Mouse (Mus musculus): Measurements from ENCODE around the gene Fam50b. TPM values are rescaled to one million over a fixed set of nuclear protein-coding genes. Genes with fewer than 3 reads are reported as not detected.

Gene Fam50b
- polyA plus RNA-seq (2015; fragmentation: Nextera tagmentation; extraction: Ambion mirVana), result not detected in 2 replicates

DNA sequence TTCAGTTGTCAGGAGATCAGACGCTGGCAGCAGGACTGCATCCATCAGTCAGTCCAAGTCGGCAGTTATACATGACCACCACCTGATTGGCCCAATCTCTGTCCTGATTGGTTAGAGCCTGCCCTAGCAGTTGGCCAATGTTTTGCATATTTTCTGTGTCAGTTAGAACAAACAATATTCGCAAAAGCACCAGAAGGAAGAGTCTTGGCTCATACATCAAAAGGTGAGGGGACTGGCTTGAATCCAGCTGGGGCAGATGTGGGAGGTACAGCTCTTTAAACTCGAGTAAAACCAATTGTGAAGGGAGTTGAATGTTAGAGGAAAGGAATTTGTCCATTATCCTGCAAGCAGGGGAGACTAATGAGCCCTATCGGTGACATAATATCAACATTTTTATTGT is at the start of gene Fam50b:
Gene Fam50b (plus strand): TSS at position 165 of the 400 bp plus-strand sequence.
- H3K27me3 ChIP-seq (replicated peaks), result no peaks in the 10 kb centered on the region
- H3K4me2 ChIP-seq, result no peak within 1 kb of the TSS
- WGBS, result 31% methylated on average over 5 of the region's 5 CpGs
- no peaks in the 10 kb centered on the region for H3K4me1 ChIP-seq
- no peaks in the 10 kb centered on the region for H3K9me3 ChIP-seq
- peak; percentile 39; the same call in 1 of the 2 replicates for ATAC-seq (ENCODE audit: insufficient read depth, low FRiP score, low read depth)
- no peaks in the 10 kb centered on the region for H3K36me3 ChIP-seq
- H3K9ac ChIP-seq, result no peak within 1 kb of the TSS
- no peak within 1 kb of the TSS for H3K27ac ChIP-seq
- H3K4me3 ChIP-seq (replicated peaks), result no peak within 1 kb of the TSS

- no peaks in the 10 kb centered on the region for H3K9me3 ChIP-seq
- no peak overlapping the region for H3K4me2 ChIP-seq
- no peak for ATAC-seq (ENCODE audit: insufficient read depth, low FRiP score, low read depth)
- H3K4me3 ChIP-seq (replicated peaks), result no peak overlapping the region
- H3K4me1 ChIP-seq, result no peaks in the 10 kb centered on the region; the same call in 1 of the 2 replicates
- WGBS, result 74% methylated on average over 7 of the region's 7 CpGs
- H3K27me3 ChIP-seq (replicated peaks), result no peaks in the 10 kb centered on the region
- no peaks in the 10 kb centered on the region for H3K36me3 ChIP-seq
- H3K9ac ChIP-seq, result no peak overlapping the region
- H3K27ac ChIP-seq, result no peak overlapping the region
Measured at GRCm38 (mm10) chr13:34685008-34685765, 49.5 kb upstream of the Fam50b start.

DNA sequence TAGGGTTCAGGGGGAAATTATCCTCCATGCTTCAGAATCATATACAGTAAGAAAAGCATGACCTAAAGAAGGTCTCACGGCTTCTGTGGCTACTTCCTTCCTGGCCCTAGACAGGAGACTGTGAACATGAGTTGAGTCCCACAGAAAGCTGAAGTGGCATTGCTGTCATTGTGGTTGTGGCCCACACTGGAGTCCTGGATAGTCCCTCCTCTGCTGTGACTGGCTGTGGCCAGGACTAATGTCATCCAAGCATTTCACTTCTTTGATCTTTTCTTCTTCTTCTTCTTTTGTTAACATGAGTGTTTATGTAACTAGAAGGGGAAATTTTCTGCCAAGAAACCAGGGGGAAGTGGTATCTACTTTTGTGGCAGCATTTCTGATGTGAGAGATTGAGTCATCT is 43.6 kb upstream of the Fam50b start:
- Histone ChIP-seq H3K27ac (no peak overlapping the region), H3K9ac (no peak overlapping the region), H3K4me3 (replicated peaks) (no peak overlapping the region), H3K4me2 (no peak overlapping the region), H3K36me3 (no peaks in the 10 kb centered on the region), H3K27me3 (replicated peaks) (no peaks in the 10 kb centered on the region), H3K9me3 (no peaks in the 10 kb centered on the region), H3K4me1 (no peaks in the 10 kb centered on the region)
- WGBS, result 68% methylated on average over 1 of the region's 1 CpGs
- no peak for ATAC-seq (ENCODE audit: insufficient read depth, low FRiP score, low read depth)

- Histone ChIP-seq H3K9me3 (no peaks in the 10 kb centered on the region), H3K9ac (no peak overlapping the region), H3K36me3 (no peaks in the 10 kb centered on the region), H3K27ac (no peak overlapping the region), H3K4me3 (replicated peaks) (no peak overlapping the region), H3K4me2 (no peak overlapping the region), H3K4me1 (no peaks in the 10 kb centered on the region), H3K27me3 (replicated peaks) (no peaks in the 10 kb centered on the region)
- ATAC-seq (ENCODE audit: insufficient read depth, low FRiP score, low read depth), result no peak
- WGBS, result 50% methylated on average over 6 of the region's 6 CpGs
Measured at GRCm38 (mm10) chr13:34693111-34693510, 41.5 kb upstream of the Fam50b start.

- 74% methylated on average over 7 of the region's 7 CpGs for WGBS
Measured at GRCm38 (mm10) chr13:34696734-34697332, 37.8 kb upstream of the Fam50b start.

GRCm38 (mm10) chr13:34700091-34700490 is 34.6 kb upstream of the Fam50b start:
- Histone ChIP-seq H3K27me3 (replicated peaks) (no peaks in the 10 kb centered on the region), H3K36me3 (no peaks in the 10 kb centered on the region), H3K27ac (no peak overlapping the region), H3K9me3 (no peaks in the 10 kb centered on the region), H3K4me2 (no peak overlapping the region), H3K4me3 (replicated peaks) (no peak overlapping the region), H3K9ac (no peak overlapping the region), H3K4me1 (no peaks in the 10 kb centered on the region)
- no peak for ATAC-seq (ENCODE audit: insufficient read depth, low FRiP score, low read depth)
- 62% methylated on average over 2 of the region's 2 CpGs for WGBS

More at GRCm38 (mm10) chr13:34696734-34697332, 37.8 kb upstream of the Fam50b start:
- H3K27me3 ChIP-seq (replicated peaks), result no peaks in the 10 kb centered on the region
- no peak overlapping the region for H3K4me2 ChIP-seq
- no peaks in the 10 kb centered on the region for H3K4me1 ChIP-seq
- H3K27ac ChIP-seq, result no peak overlapping the region
- ATAC-seq (ENCODE audit: insufficient read depth, low FRiP score, low read depth), result no peak
- no peak overlapping the region for H3K9ac ChIP-seq
- H3K4me3 ChIP-seq (replicated peaks), result no peak overlapping the region
- H3K9me3 ChIP-seq, result no peaks in the 10 kb centered on the region
- H3K36me3 ChIP-seq, result no peaks in the 10 kb centered on the region

GRCm38 (mm10) chr13:34700630-34701029 is 34.0 kb upstream of the Fam50b start:
- no peaks in the 10 kb centered on the region for H3K36me3 ChIP-seq
- H3K27ac ChIP-seq, result no peak overlapping the region
- H3K27me3 ChIP-seq (replicated peaks), result no peaks in the 10 kb centered on the region
- H3K9ac ChIP-seq, result no peak overlapping the region
- no peaks in the 10 kb centered on the region for H3K9me3 ChIP-seq
- H3K4me1 ChIP-seq, result no peaks in the 10 kb centered on the region
- H3K4me3 ChIP-seq (replicated peaks), result no peak overlapping the region
- ATAC-seq (ENCODE audit: insufficient read depth, low FRiP score, low read depth), result no peak
- 70% methylated on average over 1 of the region's 1 CpGs for WGBS
- H3K4me2 ChIP-seq, result no peak overlapping the region

- no peaks in the 10 kb centered on the region for H3K36me3 ChIP-seq
- H3K4me2 ChIP-seq, result no peak overlapping the region
- H3K9ac ChIP-seq, result no peak overlapping the region
- ATAC-seq (ENCODE audit: insufficient read depth, low FRiP score, low read depth), result no peak
- H3K4me3 ChIP-seq (replicated peaks), result no peak overlapping the region
- H3K9me3 ChIP-seq, result no peaks in the 10 kb centered on the region
- H3K27me3 ChIP-seq (replicated peaks), result no peaks in the 10 kb centered on the region
- 66% methylated on average over 2 of the region's 2 CpGs for WGBS
- no peaks in the 10 kb centered on the region for H3K4me1 ChIP-seq
- no peak overlapping the region for H3K27ac ChIP-seq
Measured at GRCm38 (mm10) chr13:34703301-34703700, 31.3 kb upstream of the Fam50b start.

GRCm38 (mm10) chr13:34703795-34704194 is 30.9 kb upstream of the Fam50b start:
- no peaks in the 10 kb centered on the region for H3K4me1 ChIP-seq
- no peak overlapping the region for H3K4me3 ChIP-seq (replicated peaks)
- no peak for ATAC-seq (ENCODE audit: insufficient read depth, low FRiP score, low read depth)
- no peaks in the 10 kb centered on the region for H3K36me3 ChIP-seq
- H3K9me3 ChIP-seq, result no peaks in the 10 kb centered on the region
- H3K27me3 ChIP-seq (replicated peaks), result no peaks in the 10 kb centered on the region
- no peak overlapping the region for H3K9ac ChIP-seq
- WGBS, result 83% methylated on average over 1 of the region's 1 CpGs
- H3K4me2 ChIP-seq, result no peak overlapping the region
- H3K27ac ChIP-seq, result no peak overlapping the region

DNA sequence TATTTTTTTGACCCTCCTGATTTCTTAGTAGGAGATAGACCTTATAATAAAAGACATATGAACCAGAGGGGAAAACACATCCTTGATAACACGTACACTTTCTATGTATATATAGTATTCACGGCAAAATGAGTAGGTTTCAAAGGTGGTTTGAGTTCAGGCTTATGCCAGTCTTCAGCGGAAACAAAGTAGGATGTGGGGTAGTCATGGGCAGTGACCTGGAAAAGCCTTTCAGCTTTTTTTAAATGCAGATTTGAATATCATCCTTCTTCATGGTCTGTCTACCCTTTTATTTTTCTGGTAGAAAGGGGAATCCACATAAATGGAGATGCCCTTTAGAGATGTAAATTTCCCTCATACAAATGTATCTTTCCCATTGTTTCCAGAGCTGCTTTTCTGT is 29.8 kb upstream of the Fam50b start:
- Histone ChIP-seq H3K27me3 (replicated peaks) (no peaks in the 10 kb centered on the region), H3K9ac (no peak overlapping the region), H3K9me3 (no peaks in the 10 kb centered on the region), H3K4me2 (no peak overlapping the region), H3K27ac (no peak overlapping the region), H3K36me3 (no peaks in the 10 kb centered on the region), H3K4me1 (no peaks in the 10 kb centered on the region), H3K4me3 (replicated peaks) (no peak overlapping the region)
- whole genome bisulfite sequencing, result 87% methylated on average over 3 of the region's 3 CpGs
- ATAC-seq (ENCODE audit: insufficient read depth, low FRiP score, low read depth), result no peak

DNA sequence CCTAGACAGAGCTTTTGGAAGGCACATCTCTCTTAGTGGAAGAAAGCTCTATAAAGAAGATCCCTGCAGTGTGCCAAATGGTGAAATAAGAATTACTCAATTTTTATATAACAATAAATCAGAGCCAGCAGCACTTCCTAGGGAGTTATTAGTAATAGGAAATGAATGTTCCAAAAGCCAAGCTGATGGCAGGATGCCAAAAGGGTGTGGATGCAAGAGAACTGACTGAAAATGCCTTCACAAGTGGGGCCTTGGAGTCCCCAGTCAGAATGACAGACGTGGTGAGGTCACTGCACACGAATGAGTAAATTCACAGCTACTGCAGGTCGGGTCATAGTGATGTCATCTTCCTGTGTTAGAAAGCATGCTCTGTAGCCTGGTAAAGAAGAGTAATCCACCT is 25.7 kb upstream of the Fam50b start:
- Histone ChIP-seq H3K27ac (0 out of 2 replicates have a peak overlapping the region, but pooled peaks have one; percentile 31), H3K9me3 (no peaks in the 10 kb centered on the region), H3K27me3 (replicated peaks) (no peaks in the 10 kb centered on the region), H3K9ac (no peak overlapping the region), H3K4me1 (no peaks in the 10 kb centered on the region), H3K4me2 (no peak overlapping the region), H3K4me3 (replicated peaks) (no peak overlapping the region), H3K36me3 (no peaks in the 10 kb centered on the region)
- 19% methylated on average over 3 of the region's 3 CpGs for WGBS
- ATAC-seq (ENCODE audit: insufficient read depth, low FRiP score, low read depth), result peak; percentile 39; the same call in 1 of the 2 replicates

GRCm38 (mm10) chr13:34709566-34709965 is 25.1 kb upstream of the Fam50b start:
- WGBS, result 82% methylated on average over 4 of the region's 4 CpGs
- H3K4me2 ChIP-seq, result no peak overlapping the region
- no peaks in the 10 kb centered on the region for H3K27me3 ChIP-seq (replicated peaks)
- H3K36me3 ChIP-seq, result no peaks in the 10 kb centered on the region
- 0 out of 2 replicates have a peak overlapping the region, but pooled peaks have one; percentile 31 for H3K27ac ChIP-seq
- no peaks in the 10 kb centered on the region for H3K9me3 ChIP-seq
- no peak overlapping the region for H3K4me3 ChIP-seq (replicated peaks)
- no peak overlapping the region for H3K9ac ChIP-seq
- no peaks in the 10 kb centered on the region for H3K4me1 ChIP-seq
- ATAC-seq (ENCODE audit: insufficient read depth, low FRiP score, low read depth), result no peak

Measured in stomach, embryonic 15.5 days (tissue).